Mouse (Mus musculus) spleen, adult 2 months (tissue): ENCODE data around the gene Fam122c. TPM values are rescaled to one million over a fixed set of nuclear protein-coding genes. Genes with fewer than 3 reads are reported as not detected.

Experiments used
- DNase-seq, 2 experiments: peaks; one replicate each; pipeline versions ENCODE4 v3.0.0 to v3.0.0-alpha.2; 2012 to 2021; ENCODE audit warnings: low spot score in 2 of 2, low read depth in 1 of 2
- H3K27ac ChIP-seq: fragments of 200-500 bp; 2 replicates; pipeline ENCODE4 v1.5.1; 2012; ENCODE audit warnings: low read length, inconsistent platforms; ENCODE audit not compliant: insufficient read depth
- H3K27me3 ChIP-seq: fragments of 200-500 bp; 2 replicates; pipeline ENCODE4 v1.6.1; 2012; ENCODE audit warnings: mild to moderate bottlenecking, moderate library complexity, low read length, inconsistent platforms; ENCODE audit not compliant: control insufficient read depth, insufficient read depth
- H3K36me3 ChIP-seq: fragments of 200-500 bp; 2 replicates; pipeline ENCODE4 v1.6.1; 2012; ENCODE audit warnings: mild to moderate bottlenecking, low read length, inconsistent platforms; ENCODE audit not compliant: control insufficient read depth, insufficient read depth
- H3K4me1 ChIP-seq: fragments of 200-500 bp; 2 replicates; pipeline ENCODE4 v1.6.1; 2011; ENCODE audit warnings: inconsistent platforms; ENCODE audit not compliant: control insufficient read depth, insufficient read depth, insufficient read length
- H3K4me3 ChIP-seq: fragments of 200-500 bp; 2 replicates; pipeline ENCODE4 v1.5.1; 2011; ENCODE audit warnings: mild to moderate bottlenecking, inconsistent platforms; ENCODE audit not compliant: insufficient read depth, insufficient read length; ENCODE audit errors: extremely low read depth
- CTCF ChIP-seq: fragments of 200-500 bp; IDR thresholded peaks from 2 replicates; pipeline ENCODE4 v1.5.1; 2011; ENCODE audit warnings: mild to moderate bottlenecking, inconsistent platforms; ENCODE audit not compliant: insufficient read depth, insufficient read length, insufficient replicate concordance; ENCODE audit errors: extremely low read depth
- POLR2A ChIP-seq: fragments of 200-500 bp; IDR thresholded peaks from 2 replicates; pipeline ENCODE4 v1.6.1; 2011; ENCODE audit warnings: low read depth, low read length, inconsistent platforms
- WGBS: fragments of 180-500 bp; shearing (Covaris S2); methylation state at CpG from one replicate; pipeline ENCODE4 v1.1.7; 2018; 5-methylcytosine and 5-hydroxymethylcytosine counted together
- polyA plus RNA-seq: library from polyadenylated mRNA; depleted of rRNA; stranded (reverse); fragments of >200 nt; gene quantifications from 2 replicates; pipeline ENCODE4 v1.2.3, GENCODE M21; 2012; rRNA removed

Gene Fam122c
- polyA plus RNA-seq, 1 experiment = not detected

DNA sequence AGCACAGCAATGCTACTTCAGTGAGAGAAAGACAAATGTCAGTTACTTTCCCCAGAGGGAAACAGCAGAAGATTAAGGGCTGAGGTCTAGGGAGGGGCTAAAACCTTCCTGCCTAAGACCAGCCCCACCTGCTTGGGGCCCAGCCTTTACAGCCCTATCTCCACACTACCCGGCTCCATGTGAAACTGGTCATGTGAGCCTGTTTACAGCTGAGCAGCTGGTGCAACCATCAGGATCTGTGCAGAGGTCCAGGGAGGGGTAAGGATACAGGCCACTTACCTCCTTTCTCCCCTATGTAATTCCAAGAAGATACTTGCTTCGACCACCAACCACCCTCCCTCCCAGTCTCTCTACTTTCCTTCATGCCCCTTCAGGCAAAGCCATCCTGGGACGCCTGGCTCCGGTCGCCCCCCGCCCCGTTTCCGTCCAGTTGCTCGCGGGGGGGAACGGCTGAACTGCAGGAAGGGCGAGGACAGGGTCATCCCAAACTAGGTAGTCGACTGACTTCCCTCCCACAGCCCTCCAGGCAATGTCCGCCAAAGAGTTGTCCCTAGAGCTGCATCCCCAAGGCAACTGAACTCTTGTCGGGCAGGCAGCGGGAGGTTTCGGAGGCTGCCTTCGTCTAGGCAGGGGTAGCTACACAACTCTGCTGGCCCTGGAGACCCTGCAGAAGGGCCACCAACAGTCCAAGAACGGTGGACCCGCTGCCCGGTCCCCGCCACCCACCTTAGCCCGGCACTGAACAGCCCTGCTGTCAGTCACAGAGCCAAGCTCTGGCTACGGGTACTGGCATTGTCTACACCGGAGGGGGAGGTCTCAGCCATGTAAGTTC is 96.5 kb downstream of the Fam122c start:
- no peaks in the 10 kb centered on the region for H3K4me1 ChIP-seq
- H3K27me3 ChIP-seq = no peaks in the 10 kb centered on the region
- WGBS = 32% methylated on average over 25 of the region's 25 CpGs
- DNase-seq = peak in 1 of 2 experiments; percentile 3
- TF ChIP-seq POLR2A (no peak), CTCF (no peak)
- H3K4me3 ChIP-seq = peak overlapping the region; percentile 89
- H3K27ac ChIP-seq = peak overlapping the region; percentile 73
- H3K36me3 ChIP-seq = no peaks in the 10 kb centered on the region

DNA sequence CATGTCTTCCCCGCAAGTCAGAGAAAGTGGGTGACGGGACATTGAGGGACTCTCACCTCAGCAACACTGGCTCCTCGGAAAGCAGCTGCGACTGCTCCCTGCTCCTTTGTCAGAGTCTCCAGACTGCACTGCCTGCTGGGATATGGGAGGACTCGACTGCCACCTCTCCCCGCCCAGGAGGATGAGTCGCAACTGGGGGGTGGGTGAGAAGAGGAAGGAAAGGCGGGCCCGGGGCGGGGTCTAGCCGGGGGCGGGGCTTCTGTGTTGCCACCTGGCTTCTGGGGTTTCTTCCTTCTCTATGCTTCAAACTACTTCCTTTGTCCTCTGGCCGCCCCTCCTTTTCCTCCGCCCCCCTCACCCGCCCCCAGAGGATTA is 97.1 kb downstream of the Fam122c start, which contains the start of gene Mospd1:
TSS of gene Mospd1 (minus strand) at position 137 of the 375 bp plus-strand sequence.
- H3K4me1 ChIP-seq = no peaks in the 10 kb centered on the region
- 19% methylated on average over 12 of the region's 15 CpGs for WGBS
- TF ChIP-seq CTCF (no peak), POLR2A (peak; percentile 51)
- H3K36me3 ChIP-seq = no peaks in the 10 kb centered on the region
- H3K27me3 ChIP-seq = no peaks in the 10 kb centered on the region
- peak within 1 kb of the TSS; percentile 89 for H3K4me3 ChIP-seq
- H3K27ac ChIP-seq = peak within 1 kb of the TSS; percentile 73
- peak; percentile 71 to 87 for DNase-seq

Other genes with a start within 250 kb of the Fam122c start
- not detected in 2 replicates for gene Plac1, start 33.3 kb upstream of the Fam122c start, polyA plus RNA-seq
- 3.1 and 3.2 TPM in 2 replicates for gene Fam122b, start 3.6 kb upstream of the Fam122c start, polyA plus RNA-seq
- gene Mospd1, start 97.1 kb downstream of the Fam122c start, polyA plus RNA-seq = 0.31 and 0.70 TPM in 2 replicates
- gene Etd, start 161.5 kb downstream of the Fam122c start, polyA plus RNA-seq = not detected in 2 replicates